Comparison of ENCODE assay signal across 18 mouse cellular contexts in the genomic region with DNA sequence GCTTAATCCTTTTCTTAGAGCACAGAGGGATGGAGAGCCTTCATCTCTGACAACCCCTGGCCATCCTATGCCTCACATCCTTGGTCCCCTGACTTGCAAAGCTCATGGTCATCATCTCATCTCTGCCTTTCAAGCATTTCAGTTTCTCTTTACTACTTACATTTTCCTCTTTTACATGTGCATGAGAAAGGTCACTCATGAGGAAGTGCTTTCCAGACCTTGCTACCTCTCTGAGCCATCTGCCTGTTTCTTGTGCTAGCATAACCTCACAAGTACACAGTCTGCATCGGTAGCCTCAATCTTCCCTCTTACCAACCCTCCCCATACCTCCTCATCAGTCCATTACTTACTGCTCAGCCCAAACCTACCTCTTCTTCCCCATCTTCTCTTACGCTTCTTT. TPM values are rescaled to one million over a fixed set of nuclear protein-coding genes. Genes with fewer than 3 reads are reported as not detected.
DNase-seq lines count a peak whose midpoint lies in the region; ATAC-seq and TF ChIP-seq lines count a peak whose summit lies in the region.
"Had no signal": no experiment of that assay in that cellular context is flagged by ENCODE, and none has a peak within 500 bp of the region (broad histone marks: within the 10 kb centered on the region; RNA-seq: fewer than 3 reads in every experiment).

No protein-coding gene starts in this region.

- intact Hi-C loops in gastrocnemius, adult 2 months (cut with DNase I) = no loop called here
- intact Hi-C loops in gastrocnemius, postnatal 36 days (cut with DNase I) = no loop called here

- H3K27ac ChIP-seq in gastrocnemius, adult 2 months = peak overlapping the region; percentile 69
- no peak overlapping the region for H3K27ac ChIP-seq in forebrain, embryonic 15.5 days (replicated peaks)
- H3K27ac ChIP-seq in forebrain, embryonic 12.5 days = no peak overlapping the region
- H3K27ac ChIP-seq: embryonic facial prominence, embryonic 12.5 days; forebrain, embryonic 13.5 days; heart, adult 2 months; heart, embryonic 15.5 days; hindbrain, embryonic 13.5 days had no signal

- H3K4me2 ChIP-seq in forebrain, embryonic 15.5 days (replicated peaks) = no peak overlapping the region
- no peak overlapping the region for H3K4me2 ChIP-seq in forebrain, embryonic 12.5 days
- H3K4me2 ChIP-seq: embryonic facial prominence, embryonic 12.5 days; forebrain, embryonic 13.5 days; heart, embryonic 11.5 days; heart, embryonic 15.5 days; hindbrain, embryonic 13.5 days had no signal

- WGBS in forebrain, embryonic 15.5 days = 95% methylated on average over 2 of the region's 2 CpGs
- 98% methylated on average over 2 of the region's 2 CpGs for WGBS in forebrain, embryonic 12.5 days

- no peak for DNase-seq in gastrocnemius, adult 2 months
- no peak for DNase-seq in gastrocnemius, postnatal 36 days
- DNase-seq in splenic B cell, adult 2 months (ENCODE audit: low read depth, low spot score) = peak; percentile 25
- DNase-seq: adrenal gland, adult 8-10 months; cerebellum, adult 11 months; cerebellum, adult 9-11 months; heart, postnatal 14 days; kidney, adult 11 months had no signal

- H3K4me3 ChIP-seq in gastrocnemius, adult 2 months = no peak overlapping the region
- H3K4me3 ChIP-seq in forebrain, embryonic 15.5 days = no peak overlapping the region
- no peak overlapping the region for H3K4me3 ChIP-seq in forebrain, embryonic 12.5 days (replicated peaks)
- H3K4me3 ChIP-seq: embryonic facial prominence, embryonic 12.5 days; forebrain, embryonic 13.5 days; heart, adult 2 months; heart, embryonic 15.5 days; hindbrain, embryonic 13.5 days had no signal

- 0 out of 2 replicates have a peak, but pooled peaks have one; percentile 22 for ATAC-seq in common myeloid progenitor, adult 5-6 weeks (replicated peaks; ENCODE audit: low read depth, poor library complexity, severe bottlenecking)
- peak; percentile 41; the same call in 1 of the 2 replicates for ATAC-seq in megakaryocyte, adult 5-6 weeks (ENCODE audit: poor library complexity, severe bottlenecking)
- ATAC-seq in forebrain, embryonic 15.5 days (replicated peaks) = no peak
- no peak for ATAC-seq in forebrain, embryonic 12.5 days (ENCODE audit: low FRiP score)
- ATAC-seq: forebrain, embryonic 13.5 days had no signal

- no peaks in the 10 kb centered on the region for H3K9me3 ChIP-seq in forebrain, embryonic 15.5 days
- no peaks in the 10 kb centered on the region for H3K9me3 ChIP-seq in forebrain, embryonic 12.5 days
- H3K9me3 ChIP-seq: embryonic facial prominence, embryonic 12.5 days; heart, embryonic 15.5 days; hindbrain, embryonic 13.5 days had no signal

- H3K27me3 ChIP-seq in splenic B cell, adult 2 months (ENCODE audit: control insufficient read depth, insufficient read depth, low read length, poor library complexity, severe bottlenecking) = no peaks in the 10 kb centered on the region
- no peaks in the 10 kb centered on the region for H3K27me3 ChIP-seq in forebrain, embryonic 15.5 days
- H3K27me3 ChIP-seq in forebrain, embryonic 12.5 days = no peaks in the 10 kb centered on the region
- H3K27me3 ChIP-seq: embryonic facial prominence, embryonic 12.5 days; forebrain, embryonic 13.5 days; heart, embryonic 15.5 days; hindbrain, embryonic 13.5 days had no signal

- no peaks in the 10 kb centered on the region for H3K36me3 ChIP-seq in splenic B cell, adult 2 months (ENCODE audit: control insufficient read depth, insufficient read depth, low read length, poor library complexity, severe bottlenecking)
- H3K36me3 ChIP-seq in forebrain, embryonic 15.5 days = no peaks in the 10 kb centered on the region
- H3K36me3 ChIP-seq in forebrain, embryonic 12.5 days (replicated peaks) = no peaks in the 10 kb centered on the region
- H3K36me3 ChIP-seq: embryonic facial prominence, embryonic 12.5 days; heart, embryonic 15.5 days; hindbrain, embryonic 13.5 days had no signal

- H3K9ac ChIP-seq in forebrain, embryonic 15.5 days (replicated peaks) = no peak overlapping the region
- no peak overlapping the region for H3K9ac ChIP-seq in forebrain, embryonic 12.5 days
- H3K9ac ChIP-seq: embryonic facial prominence, embryonic 12.5 days; forebrain, embryonic 13.5 days; heart, embryonic 15.5 days; hindbrain, embryonic 13.5 days had no signal

- TF ChIP-seq CTCF in gastrocnemius, adult 2 months (IDR thresholded peaks at IDR 0.05) = no peak

- no peaks in the 10 kb centered on the region for H3K4me1 ChIP-seq in forebrain, embryonic 15.5 days
- no peaks in the 10 kb centered on the region for H3K4me1 ChIP-seq in forebrain, embryonic 12.5 days
- H3K4me1 ChIP-seq: embryonic facial prominence, embryonic 12.5 days; forebrain, embryonic 13.5 days; heart, embryonic 15.5 days; hindbrain, embryonic 13.5 days had no signal

RNA-seq across cellular contexts. Expression of a gene that starts 12.2 kb away (rescaled TPM):
- total RNA-seq in gastrocnemius, adult 2 months (2021) = 1 to 10 TPM; 4.6 to 5.2 TPM
- 1 to 10 TPM; 1.9 to 3.5 TPM for total RNA-seq in gastrocnemius, postnatal 36 days (2021)
- total RNA-seq in common myeloid progenitor, adult 5-6 weeks (2017) = 28.5 and 39.8 TPM in 2 replicates
- 13.4 and 14.6 TPM in 2 replicates for total RNA-seq in megakaryocyte, adult 5-6 weeks (2015)
- total RNA-seq in megakaryocyte, adult 5-6 weeks (2017) = 17.6 and 19.2 TPM in 2 replicates
- polyA plus RNA-seq in forebrain, embryonic 15.5 days (2015; fragmentation: Nextera tagmentation; extraction: Ambion mirVana) = 1.5 and 1.6 TPM in 2 replicates
- polyA plus RNA-seq in forebrain, embryonic 12.5 days (2016; fragmentation: Nextera tagmentation; extraction: Ambion mirVana) = 0.55 and 1.0 TPM in 2 replicates

Comparison
In these comparisons a context has a peak if more than half of its experiments do, and no peak if none do; other contexts are left out.
1. ATAC-seq: peak in common myeloid progenitor, adult 5-6 weeks (single experiment) and megakaryocyte, adult 5-6 weeks (single experiment); none in forebrain, embryonic 15.5 days (single experiment) and forebrain, embryonic 12.5 days (single experiment).